Mouse (Mus musculus) heart, embryonic 10.5 days (tissue): ENCODE results near the gene Ublcp1. TPM values are rescaled to one million over a fixed set of nuclear protein-coding genes. Genes with fewer than 3 reads are reported as not detected.

Experiments used
- DNase-seq: peaks from one replicate; pipeline ENCODE4 v3.0.0-alpha.2; 2017; ENCODE audit warnings: low spot score
- H3K27ac ChIP-seq: fragments of 300-500 bp; sonication (generic); 2 replicates; pipeline ENCODE4 v1.5.1; 2016; ENCODE audit warnings: mild to moderate bottlenecking
- H3K27me3 ChIP-seq: fragments of 300-500 bp; sonication (generic); 2 replicates; pipeline ENCODE4 v1.6.1; 2016; ENCODE audit warnings: mild to moderate bottlenecking; ENCODE audit not compliant: poor library complexity, insufficient read depth, severe bottlenecking
- H3K36me3 ChIP-seq: fragments of 300-500 bp; sonication (generic); 2 replicates; pipeline ENCODE4 v1.6.1; 2016; ENCODE audit warnings: mild to moderate bottlenecking, moderate library complexity
- H3K4me1 ChIP-seq: fragments of 300-500 bp; sonication (generic); 2 replicates; pipeline ENCODE4 v1.6.1; 2016; ENCODE audit warnings: mild to moderate bottlenecking
- H3K4me3 ChIP-seq: fragments of 300-500 bp; sonication (generic); 2 replicates; pipeline ENCODE4 v1.5.1; 2016; ENCODE audit warnings: mild to moderate bottlenecking, moderate library complexity
- H3K9me3 ChIP-seq: fragments of 300-500 bp; sonication (generic); 2 replicates; pipeline ENCODE4 v1.6.1; 2016; ENCODE audit warnings: mild to moderate bottlenecking, moderate library complexity
- WGBS: fragments of 180-500 bp; shearing (Covaris S2); methylation state at CpG from one replicate; pipeline ENCODE4 v1.1.7; 2016; 5-methylcytosine and 5-hydroxymethylcytosine counted together
- polyA plus RNA-seq: library from polyadenylated mRNA; unstranded; fragments of >200 nt; fragmentation: Nextera tagmentation; extraction: Ambion mirVana; gene quantifications from 2 replicates; pipeline ENCODE4 v1.2.1, GENCODE M21; 2016

Ublcp1 gene
- polyA plus RNA-seq, 1 experiment from 2014 or later = 67.8 TPM

DNA sequence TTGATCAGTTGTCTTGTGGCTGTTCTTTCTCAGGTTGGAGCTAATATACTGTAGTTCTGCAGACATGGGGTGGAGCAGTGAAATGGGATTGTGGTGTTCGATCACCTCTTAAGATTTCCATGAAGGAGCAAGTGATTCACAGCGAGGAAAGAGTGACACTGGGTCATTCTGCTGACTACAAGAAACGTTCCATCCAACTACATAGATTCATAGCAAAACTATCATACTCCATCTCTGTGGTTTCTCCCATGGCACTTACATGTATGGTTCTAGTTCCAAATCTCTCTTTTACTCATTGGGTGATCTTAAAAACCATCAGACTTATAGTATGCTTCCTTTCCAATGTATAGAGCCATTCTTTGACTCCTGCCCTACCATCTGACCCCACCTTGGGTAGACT, 34.5 kb upstream of the Ublcp1 start:
- 85% methylated on average over 3 of the region's 3 CpGs for WGBS
- H3K27ac ChIP-seq = no peak overlapping the region
- H3K4me1 ChIP-seq = no peaks in the 10 kb centered on the region
- H3K36me3 ChIP-seq = no peaks in the 10 kb centered on the region
- no peak overlapping the region for H3K4me3 ChIP-seq
- H3K9me3 ChIP-seq = no peaks in the 10 kb centered on the region
- DNase-seq = no peak
- no peaks in the 10 kb centered on the region for H3K27me3 ChIP-seq

DNA sequence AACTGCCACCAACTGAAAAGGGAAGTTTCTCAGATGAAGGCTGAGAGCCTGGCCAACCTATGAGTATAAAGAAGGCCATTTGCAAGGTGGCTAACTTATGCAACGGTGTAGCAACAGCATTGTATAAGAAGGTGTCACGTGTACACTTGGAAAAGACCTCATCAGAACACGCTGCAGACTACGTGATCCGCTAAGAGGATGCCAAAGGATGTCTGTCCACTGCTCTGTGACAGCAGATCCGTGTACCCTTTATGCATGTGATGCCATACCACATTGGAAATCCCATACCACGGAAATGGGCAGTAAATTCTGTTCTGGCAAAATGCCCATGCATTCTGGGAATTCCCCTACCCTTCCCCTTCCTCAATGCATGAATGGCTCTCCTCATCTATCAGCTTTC, 33.8 kb upstream of the Ublcp1 start:
- no peaks in the 10 kb centered on the region for H3K36me3 ChIP-seq
- H3K27me3 ChIP-seq = no peaks in the 10 kb centered on the region
- H3K4me3 ChIP-seq = no peak overlapping the region
- no peak overlapping the region for H3K27ac ChIP-seq
- 88% methylated on average over 7 of the region's 7 CpGs for WGBS
- H3K9me3 ChIP-seq = no peaks in the 10 kb centered on the region
- peaks cover under 1% of the 10 kb centered on the region; the same call in 1 of the 2 replicates for H3K4me1 ChIP-seq
- DNase-seq = no peak

GRCm38 (mm10) chr11:44502931-44503330, 32.6 kb upstream of the Ublcp1 start:
- H3K36me3 ChIP-seq = no peaks in the 10 kb centered on the region
- DNase-seq = no peak
- H3K27me3 ChIP-seq = no peaks in the 10 kb centered on the region
- no peak overlapping the region for H3K4me3 ChIP-seq
- no peaks in the 10 kb centered on the region for H3K9me3 ChIP-seq
- WGBS = 56% methylated on average over 5 of the region's 5 CpGs
- H3K4me1 ChIP-seq = peaks cover 8% of the 10 kb centered on the region
- H3K27ac ChIP-seq = no peak overlapping the region

- Histone ChIP-seq H3K4me3 (no peak overlapping the region), H3K4me1 (peaks cover 8% of the 10 kb centered on the region), H3K36me3 (no peaks in the 10 kb centered on the region), H3K27me3 (no peaks in the 10 kb centered on the region), H3K9me3 (no peaks in the 10 kb centered on the region), H3K27ac (no peak overlapping the region)
- no peak for DNase-seq
- 83% methylated on average over 2 of the region's 2 CpGs for WGBS
These were observed 31.2 kb upstream of the Ublcp1 start for GRCm38 (mm10) chr11:44501477-44501876.

- Histone ChIP-seq H3K9me3 (no peaks in the 10 kb centered on the region), H3K27me3 (no peaks in the 10 kb centered on the region), H3K36me3 (no peaks in the 10 kb centered on the region), H3K4me1 (peaks cover 8% of the 10 kb centered on the region), H3K27ac (no peak overlapping the region), H3K4me3 (no peak overlapping the region)
- WGBS = 80% methylated on average over 7 of the region's 7 CpGs
- DNase-seq = no peak
These were observed 30.7 kb upstream of the Ublcp1 start for GRCm38 (mm10) chr11:44500966-44501365.

- no peak for DNase-seq
- Histone ChIP-seq H3K27me3 (no peaks in the 10 kb centered on the region), H3K27ac (no peak overlapping the region), H3K36me3 (no peaks in the 10 kb centered on the region), H3K4me1 (peaks cover 8% of the 10 kb centered on the region), H3K9me3 (no peaks in the 10 kb centered on the region), H3K4me3 (no peak overlapping the region)
- 54% methylated on average over 13 of the region's 13 CpGs for WGBS
These were observed 28.3 kb upstream of the Ublcp1 start for GRCm38 (mm10) chr11:44498412-44499272.

- Histone ChIP-seq H3K9me3 (no peaks in the 10 kb centered on the region), H3K4me1 (peaks cover 8% of the 10 kb centered on the region), H3K27me3 (no peaks in the 10 kb centered on the region), H3K4me3 (no peak overlapping the region), H3K36me3 (no peaks in the 10 kb centered on the region), H3K27ac (no peak overlapping the region)
- WGBS = 60% methylated on average over 3 of the region's 3 CpGs
- DNase-seq = no peak
These were observed 25.9 kb upstream of the Ublcp1 start for GRCm38 (mm10) chr11:44496217-44496616.

DNA sequence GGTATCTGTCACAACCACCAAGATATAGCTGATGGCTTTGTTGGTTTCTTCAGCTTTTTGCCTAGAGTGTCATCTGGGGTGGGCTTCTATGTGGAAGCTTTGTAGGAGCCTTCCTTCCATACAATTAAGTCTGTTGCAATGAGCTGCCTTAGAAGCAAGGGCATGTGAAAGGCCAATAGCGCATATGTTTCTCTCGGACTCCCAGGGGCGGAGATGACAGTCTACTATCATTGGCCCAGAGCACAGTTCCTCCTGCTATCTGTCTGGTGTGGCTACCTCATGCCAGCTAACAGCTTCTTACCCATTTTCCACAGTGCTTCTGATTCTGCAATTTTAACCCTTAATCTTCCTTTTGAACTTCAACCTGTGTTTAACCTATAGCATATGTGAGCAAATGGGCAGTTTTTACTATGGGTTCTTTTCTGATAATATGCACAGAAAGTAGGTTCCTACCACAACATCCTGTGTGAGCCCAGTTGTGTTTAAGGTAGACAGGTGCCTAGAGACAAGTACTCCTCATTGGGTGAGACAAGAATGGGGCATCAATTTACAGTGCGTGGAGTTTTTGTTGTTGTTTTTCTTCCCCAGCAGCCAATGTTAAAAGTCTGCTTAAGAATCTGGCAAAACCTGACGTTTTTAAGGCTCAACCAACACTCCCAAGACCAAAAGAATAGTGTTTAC, 24.5 kb upstream of the Ublcp1 start:
- H3K36me3 ChIP-seq = no peaks in the 10 kb centered on the region
- peaks cover 8% of the 10 kb centered on the region for H3K4me1 ChIP-seq
- H3K27ac ChIP-seq = no peak overlapping the region

GRCm38 (mm10) chr11:44489117-44489516, 18.8 kb upstream of the Ublcp1 start:
- Histone ChIP-seq H3K27me3 (no peaks in the 10 kb centered on the region), H3K4me3 (no peak overlapping the region), H3K9me3 (no peaks in the 10 kb centered on the region), H3K27ac (no peak overlapping the region), H3K36me3 (no peaks in the 10 kb centered on the region), H3K4me1 (no peaks in the 10 kb centered on the region)
- WGBS = 69% methylated on average over 1 of the region's 1 CpGs
- no peak for DNase-seq

More for the DNA sequence above, 24.5 kb upstream of the Ublcp1 start:
- DNase-seq = no peak
- Histone ChIP-seq H3K9me3 (no peaks in the 10 kb centered on the region), H3K4me3 (no peak overlapping the region), H3K27me3 (no peaks in the 10 kb centered on the region)
- 74% methylated on average over 5 of the region's 5 CpGs for WGBS

DNA sequence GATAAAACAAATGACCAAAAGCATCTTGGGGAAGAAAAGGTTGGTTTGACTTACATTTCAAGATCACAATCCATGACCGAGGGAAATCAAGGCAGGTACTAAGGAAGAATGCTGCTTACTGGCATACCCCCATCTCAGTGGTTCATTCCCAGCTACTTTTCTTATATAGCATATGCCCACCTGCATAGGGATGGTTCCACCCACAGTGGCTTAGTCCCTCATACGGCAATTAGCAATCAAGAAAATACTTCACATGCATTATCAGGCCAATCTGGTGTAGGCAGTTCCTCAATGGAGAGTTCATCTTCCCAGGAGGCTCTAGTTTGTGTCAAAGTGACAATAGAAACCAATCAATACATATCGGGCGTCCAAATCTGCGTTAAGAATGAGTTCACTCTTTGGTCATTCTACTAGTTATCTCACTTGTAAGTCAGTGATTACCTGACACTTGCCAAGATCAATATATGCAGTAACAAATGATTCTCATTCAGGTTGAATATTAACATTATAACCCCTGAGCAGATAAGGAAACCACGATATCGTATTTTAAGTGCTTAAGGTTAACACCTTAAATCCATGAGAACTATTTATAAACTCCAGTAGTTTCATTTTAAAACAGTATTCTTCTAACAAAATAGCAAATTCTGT, 14.9 kb upstream of the Ublcp1 start:
- Histone ChIP-seq H3K36me3 (no peaks in the 10 kb centered on the region), H3K27me3 (no peaks in the 10 kb centered on the region), H3K9me3 (no peaks in the 10 kb centered on the region), H3K4me1 (no peaks in the 10 kb centered on the region), H3K27ac (no peak overlapping the region), H3K4me3 (no peak overlapping the region)
- WGBS = 86% methylated on average over 7 of the region's 7 CpGs
- no peak for DNase-seq

GRCm38 (mm10) chr11:44480246-44480645, 9.9 kb upstream of the Ublcp1 start:
- H3K9me3 ChIP-seq = no peaks in the 10 kb centered on the region
- H3K27me3 ChIP-seq = no peaks in the 10 kb centered on the region
- DNase-seq = no peak
- H3K4me3 ChIP-seq = no peak overlapping the region
- no peaks in the 10 kb centered on the region for H3K4me1 ChIP-seq
- no peak overlapping the region for H3K27ac ChIP-seq
- no peaks in the 10 kb centered on the region for H3K36me3 ChIP-seq
- 84% methylated on average over 6 of the region's 6 CpGs for WGBS

DNA sequence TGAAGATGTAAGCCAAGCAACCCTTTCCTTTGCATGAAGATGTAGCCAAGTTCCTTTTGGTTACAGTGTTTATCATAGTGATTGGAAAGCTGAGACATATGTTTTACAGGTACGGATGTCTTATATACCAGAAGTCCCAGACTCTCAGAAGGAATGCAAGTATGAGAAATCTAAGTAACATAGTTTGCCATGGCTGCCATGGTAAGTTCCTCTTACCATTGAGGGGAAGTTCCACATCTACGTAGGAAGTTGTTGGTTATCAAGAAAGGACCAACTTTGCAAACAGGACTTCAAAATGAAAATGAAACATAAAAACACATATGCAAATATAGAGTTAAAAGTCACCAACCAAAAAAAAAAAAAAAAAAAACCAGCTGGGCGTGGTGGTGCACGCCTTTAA, 8.1 kb upstream of the Ublcp1 start:
- Histone ChIP-seq H3K4me3 (no peak overlapping the region), H3K27me3 (no peaks in the 10 kb centered on the region), H3K9me3 (no peaks in the 10 kb centered on the region), H3K4me1 (no peaks in the 10 kb centered on the region), H3K36me3 (no peaks in the 10 kb centered on the region), H3K27ac (no peak overlapping the region)
- no peak for DNase-seq
- WGBS = 78% methylated on average over 4 of the region's 4 CpGs

GRCm38 (mm10) chr11:44476445-44476844, 6.1 kb upstream of the Ublcp1 start:
- no peak overlapping the region for H3K4me3 ChIP-seq
- 69% methylated on average over 2 of the region's 2 CpGs for WGBS

More at GRCm38 (mm10) chr11:44476445-44476844, 6.1 kb upstream of the Ublcp1 start:
- Histone ChIP-seq H3K27ac (no peak overlapping the region), H3K9me3 (no peaks in the 10 kb centered on the region), H3K4me1 (0 out of 2 replicates have a peak, but pooled peaks cover 3% of the 10 kb centered on the region), H3K36me3 (no peaks in the 10 kb centered on the region), H3K27me3 (no peaks in the 10 kb centered on the region)
- no peak for DNase-seq
